Mouse (Mus musculus) forebrain, embryonic 10.5 days (tissue): ENCODE measurements around the gene Loxl4. TPM values are rescaled to one million over a fixed set of nuclear protein-coding genes. Genes with fewer than 3 reads are reported as not detected.

Experiments used
- DNase-seq: peaks from one replicate; pipeline ENCODE4 v3.0.0-alpha.2; 2017; ENCODE audit warnings: low spot score; ENCODE audit errors: extremely low spot score
- H3K27ac ChIP-seq: fragments of 300-500 bp; sonication (generic); 2 replicates; pipeline ENCODE4 v1.5.1; 2016; ENCODE audit warnings: mild to moderate bottlenecking
- H3K27me3 ChIP-seq: fragments of 300-500 bp; sonication (generic); 2 replicates; pipeline ENCODE4 v1.6.1; 2016; ENCODE audit warnings: mild to moderate bottlenecking; ENCODE audit not compliant: poor library complexity, severe bottlenecking
- H3K36me3 ChIP-seq: fragments of 300-500 bp; sonication (generic); replicated peaks from 2 replicates; pipeline ENCODE4 v1.6.1; 2016; ENCODE audit warnings: mild to moderate bottlenecking, moderate library complexity
- H3K4me1 ChIP-seq: fragments of 300-500 bp; sonication (generic); 2 replicates; pipeline ENCODE4 v1.6.1; 2016
- H3K4me3 ChIP-seq: fragments of 300-500 bp; sonication (generic); 2 replicates; pipeline ENCODE4 v1.5.1; 2016; ENCODE audit warnings: mild to moderate bottlenecking, moderate library complexity
- H3K9me3 ChIP-seq: fragments of 300-500 bp; sonication (generic); 2 replicates; pipeline ENCODE4 v1.6.1; 2016; ENCODE audit warnings: mild to moderate bottlenecking, moderate library complexity
- WGBS: fragments of 180-500 bp; shearing (Covaris S2); methylation state at CpG from one replicate; pipeline ENCODE4 v1.1.7; 2016; 5-methylcytosine and 5-hydroxymethylcytosine counted together
- polyA plus RNA-seq: library from polyadenylated mRNA; unstranded; fragments of >200 nt; fragmentation: Nextera tagmentation; extraction: Ambion mirVana; gene quantifications from 2 replicates; pipeline ENCODE4 v1.2.1, GENCODE M21; 2016

Gene Loxl4
- polyA plus RNA-seq, 1 experiment from 2014 or later: 0.31 TPM

DNA sequence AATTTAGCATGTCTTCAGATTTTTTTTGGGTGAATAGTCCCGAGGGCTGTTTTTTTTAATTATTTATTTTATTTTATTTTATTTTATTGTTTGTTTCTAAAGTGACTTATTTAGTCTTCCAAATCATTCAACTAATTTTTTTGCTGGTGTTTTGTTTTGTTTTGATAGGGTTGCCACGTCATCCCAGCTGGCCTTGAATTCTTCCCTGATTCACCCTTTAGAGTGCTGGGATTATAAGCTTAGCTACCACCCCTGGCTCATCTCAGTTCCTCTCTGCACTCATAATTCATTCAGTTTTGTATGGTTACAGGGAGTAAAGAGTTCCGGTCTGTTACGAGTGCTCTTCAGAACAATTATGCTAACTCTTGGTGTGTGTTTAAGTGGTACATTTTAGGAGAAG lies 34.0 kb downstream of the Loxl4 start:
- no peak overlapping the region for H3K27ac ChIP-seq
- no peaks in the 10 kb centered on the region for H3K9me3 ChIP-seq
- no peak for DNase-seq
- 88% methylated on average over 4 of the region's 4 CpGs for WGBS
- no peaks in the 10 kb centered on the region for H3K27me3 ChIP-seq
- H3K36me3 ChIP-seq: peaks cover 8% of the 10 kb centered on the region
- no peak overlapping the region for H3K4me3 ChIP-seq
- H3K4me1 ChIP-seq: 0 out of 2 replicates have a peak, but pooled peaks cover 3% of the 10 kb centered on the region

- no peak overlapping the region for H3K4me3 ChIP-seq
- no peaks in the 10 kb centered on the region; the same call in 1 of the 2 replicates for H3K36me3 ChIP-seq
- H3K27ac ChIP-seq: no peak overlapping the region
- 80% methylated on average over 1 of the region's 1 CpGs for WGBS
- H3K9me3 ChIP-seq: no peaks in the 10 kb centered on the region
- 0 out of 2 replicates have a peak, but pooled peaks cover 3% of the 10 kb centered on the region for H3K4me1 ChIP-seq
- no peaks in the 10 kb centered on the region for H3K27me3 ChIP-seq
- DNase-seq: no peak
Measured at GRCm38 (mm10) chr19:42576856-42577255, 35.8 kb downstream of the Loxl4 start.

GRCm38 (mm10) chr19:42575317-42575716 lies 37.3 kb downstream of the Loxl4 start:
- DNase-seq: no peak
- no peak overlapping the region for H3K27ac ChIP-seq
- no peaks in the 10 kb centered on the region; the same call in 1 of the 2 replicates for H3K36me3 ChIP-seq
- H3K4me3 ChIP-seq: no peak overlapping the region
- H3K27me3 ChIP-seq: no peaks in the 10 kb centered on the region
- WGBS: 92% methylated on average over 2 of the region's 2 CpGs
- no peaks in the 10 kb centered on the region for H3K4me1 ChIP-seq
- H3K9me3 ChIP-seq: no peaks in the 10 kb centered on the region

- H3K4me3 ChIP-seq: no peak overlapping the region
- no peaks in the 10 kb centered on the region for H3K9me3 ChIP-seq
- no peaks in the 10 kb centered on the region for H3K27me3 ChIP-seq
- peaks cover 11% of the 10 kb centered on the region for H3K36me3 ChIP-seq
- no peak overlapping the region for H3K27ac ChIP-seq
- WGBS: 81% methylated on average over 4 of the region's 4 CpGs
- no peak for DNase-seq
- no peaks in the 10 kb centered on the region for H3K4me1 ChIP-seq
Measured at GRCm38 (mm10) chr19:42571291-42571690, 41.3 kb downstream of the Loxl4 start.

DNA sequence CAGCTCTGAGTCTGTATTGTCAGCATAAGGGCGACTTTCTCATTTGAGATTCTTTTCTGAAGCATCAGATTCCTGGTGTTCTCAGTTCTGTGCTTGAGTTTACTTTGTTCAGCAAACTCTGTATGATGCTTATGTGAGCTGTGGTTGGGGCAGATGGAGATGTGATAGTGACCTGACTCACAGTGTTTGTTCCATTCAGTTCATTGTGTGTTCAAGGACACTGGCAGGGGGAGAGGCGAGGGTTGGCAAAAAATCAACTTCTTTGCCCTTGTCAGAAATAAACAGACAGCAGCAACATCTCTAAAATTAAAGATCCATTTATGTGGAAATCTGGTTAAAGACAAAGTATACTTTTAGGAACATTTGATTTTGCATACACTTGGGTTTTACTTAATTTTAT lies 43.5 kb downstream of the Loxl4 start:
- H3K4me3 ChIP-seq: no peak overlapping the region
- no peaks in the 10 kb centered on the region for H3K27me3 ChIP-seq
- WGBS: 86% methylated on average over 2 of the region's 2 CpGs
- no peaks in the 10 kb centered on the region for H3K9me3 ChIP-seq
- H3K27ac ChIP-seq: no peak overlapping the region
- no peaks in the 10 kb centered on the region for H3K4me1 ChIP-seq
- no peak for DNase-seq
- H3K36me3 ChIP-seq: peaks cover 17% of the 10 kb centered on the region

GRCm38 (mm10) chr19:42567020-42567419 lies 45.6 kb downstream of the Loxl4 start:
- Histone ChIP-seq H3K27me3 (no peaks in the 10 kb centered on the region), H3K36me3 (peaks cover 35% of the 10 kb centered on the region), H3K4me1 (no peaks in the 10 kb centered on the region), H3K9me3 (no peaks in the 10 kb centered on the region), H3K27ac (no peak overlapping the region), H3K4me3 (no peak overlapping the region)
- DNase-seq: no peak

DNA sequence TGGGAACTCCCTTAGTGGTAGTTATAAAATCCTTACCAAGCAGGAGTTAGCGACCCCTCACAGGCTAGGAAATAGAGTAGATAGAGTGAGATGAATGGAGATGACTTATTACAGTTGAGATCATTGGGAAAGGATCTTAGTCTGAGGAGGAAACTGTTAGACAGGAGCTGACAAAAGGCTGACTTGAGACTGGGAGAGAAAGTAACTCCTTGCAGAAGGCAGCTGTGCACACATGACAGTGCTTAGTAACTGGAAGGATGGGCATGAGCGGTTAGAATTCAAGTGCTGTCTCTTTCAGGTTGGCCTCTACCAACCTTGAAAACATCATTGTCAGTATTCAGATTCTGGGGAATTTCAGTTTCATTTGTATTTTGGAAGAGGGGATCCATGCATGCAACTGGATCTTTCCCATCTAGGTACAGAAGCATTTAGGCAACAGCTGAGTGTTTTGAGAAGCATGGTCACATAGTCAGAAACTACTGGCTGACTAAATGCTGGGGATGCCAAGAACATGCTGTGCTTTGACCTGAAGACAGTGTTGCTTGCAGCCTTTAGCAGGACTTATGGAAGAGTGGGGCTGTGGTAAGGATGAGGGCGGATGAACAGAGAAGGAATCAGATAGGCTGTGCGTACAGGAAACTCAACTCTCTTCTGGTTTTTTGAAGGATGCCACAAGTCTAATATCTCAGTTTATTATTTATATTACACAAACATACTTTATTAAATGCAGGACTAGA lies 46.2 kb downstream of the Loxl4 start:
- no peak for DNase-seq
- Histone ChIP-seq H3K36me3 (peaks cover 35% of the 10 kb centered on the region), H3K4me3 (no peak overlapping the region), H3K4me1 (no peaks in the 10 kb centered on the region), H3K27ac (no peak overlapping the region), H3K27me3 (no peaks in the 10 kb centered on the region), H3K9me3 (no peaks in the 10 kb centered on the region)
- 96% methylated on average over 4 of the region's 4 CpGs for WGBS

GRCm38 (mm10) chr19:42563726-42564270 lies 48.8 kb downstream of the Loxl4 start:
- 91% methylated on average over 3 of the region's 3 CpGs for WGBS
- no peak for DNase-seq

DNA sequence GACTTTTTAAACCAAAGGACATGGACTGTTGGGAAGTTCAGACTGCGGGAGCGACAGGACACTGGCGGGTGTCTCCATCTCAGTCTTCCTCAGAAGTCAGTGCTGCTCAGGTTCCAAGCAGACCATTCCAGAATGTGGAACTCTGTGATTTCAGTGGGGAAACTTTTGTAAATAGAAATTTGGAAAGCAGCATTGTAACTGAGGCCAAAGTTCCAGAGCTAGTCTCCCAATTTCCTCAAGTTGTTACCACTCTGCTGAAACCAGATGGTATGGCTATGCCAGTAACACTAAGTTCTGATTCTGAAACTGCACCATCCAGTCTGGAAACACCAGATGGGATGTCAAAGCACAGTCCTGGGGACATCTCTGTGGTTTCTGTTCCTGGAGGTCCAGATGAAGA lies 49.6 kb downstream of the Loxl4 start:
- H3K4me3 ChIP-seq: no peak overlapping the region
- H3K27ac ChIP-seq: no peak overlapping the region
- no peaks in the 10 kb centered on the region for H3K4me1 ChIP-seq
- H3K36me3 ChIP-seq: peaks cover 35% of the 10 kb centered on the region
- H3K9me3 ChIP-seq: no peaks in the 10 kb centered on the region
- DNase-seq: no peak
- 94% methylated on average over 3 of the region's 3 CpGs for WGBS
- no peaks in the 10 kb centered on the region for H3K27me3 ChIP-seq

More at GRCm38 (mm10) chr19:42563726-42564270, 48.8 kb downstream of the Loxl4 start:
- peaks cover 35% of the 10 kb centered on the region for H3K36me3 ChIP-seq
- no peak overlapping the region for H3K27ac ChIP-seq
- H3K4me3 ChIP-seq: no peak overlapping the region
- H3K4me1 ChIP-seq: no peaks in the 10 kb centered on the region
- no peaks in the 10 kb centered on the region for H3K27me3 ChIP-seq
- H3K9me3 ChIP-seq: no peaks in the 10 kb centered on the region

GRCm38 (mm10) chr19:42561991-42562390 lies 50.6 kb downstream of the Loxl4 start:
- H3K27me3 ChIP-seq: no peaks in the 10 kb centered on the region
- 95% methylated on average over 1 of the region's 1 CpGs for WGBS
- no peak overlapping the region for H3K27ac ChIP-seq
- no peaks in the 10 kb centered on the region for H3K4me1 ChIP-seq
- H3K4me3 ChIP-seq: no peak overlapping the region
- DNase-seq: no peak
- peaks cover 29% of the 10 kb centered on the region for H3K36me3 ChIP-seq
- H3K9me3 ChIP-seq: no peaks in the 10 kb centered on the region

- WGBS: 93% methylated on average over 3 of the region's 3 CpGs
- H3K27ac ChIP-seq: no peak overlapping the region
- H3K27me3 ChIP-seq: no peaks in the 10 kb centered on the region
- H3K4me3 ChIP-seq: no peak overlapping the region
- H3K36me3 ChIP-seq: peaks cover 14% of the 10 kb centered on the region
- no peak for DNase-seq
- no peaks in the 10 kb centered on the region for H3K9me3 ChIP-seq
- H3K4me1 ChIP-seq: peaks cover 5% of the 10 kb centered on the region
Measured at GRCm38 (mm10) chr19:42558701-42559100, 53.9 kb downstream of the Loxl4 start.
